Mouse (Mus musculus): ENCODE results near the gene Bmpr1b. TPM values are rescaled to one million over a fixed set of nuclear protein-coding genes. Genes with fewer than 3 reads are reported as not detected.

The Bmpr1b gene
- total RNA-seq, 2 experiments from 2014 or later: 10.8 to 11.6 TPM

GRCm38 (mm10) chr3:142120795-142121194 is 48.4 kb downstream of the Bmpr1b start:
- DNase-seq (ENCODE audit: extremely low spot score in 1 of 2, low spot score in 2 of 2): no peak

GRCm38 (mm10) chr3:142114762-142115316 is 54.4 kb downstream of the Bmpr1b start:
- intact Hi-C loops (cut with DNase I): no loop called here
- DNase-seq (ENCODE audit: extremely low spot score in 1 of 2, low spot score in 2 of 2): no peak

More at GRCm38 (mm10) chr3:142120795-142121194, 48.4 kb downstream of the Bmpr1b start:
- intact Hi-C loops (cut with DNase I): no loop called here

GRCm38 (mm10) chr3:142114190-142114589 is 55.0 kb downstream of the Bmpr1b start:
- intact Hi-C loops (cut with DNase I): no loop called here
- DNase-seq (ENCODE audit: extremely low spot score in 1 of 2, low spot score in 2 of 2): no peak

GRCm38 (mm10) chr3:142113208-142113607 is 56.0 kb downstream of the Bmpr1b start:
- no peak for DNase-seq (ENCODE audit: extremely low spot score in 1 of 2, low spot score in 2 of 2)
- intact Hi-C loops (cut with DNase I): no loop called here

GRCm38 (mm10) chr3:142106227-142106626 is 63.0 kb downstream of the Bmpr1b start:
- DNase-seq (ENCODE audit: extremely low spot score in 1 of 2, low spot score in 2 of 2): no peak
- intact Hi-C loops (cut with DNase I): no loop called here

- no peak for DNase-seq (ENCODE audit: extremely low spot score in 1 of 2, low spot score in 2 of 2)
- intact Hi-C loops (cut with DNase I): no loop called here
Measured at GRCm38 (mm10) chr3:142104027-142104805, 65.0 kb downstream of the Bmpr1b start.

- intact Hi-C loops (cut with DNase I): no loop called here
- DNase-seq (ENCODE audit: extremely low spot score in 1 of 2, low spot score in 2 of 2): no peak
Measured at GRCm38 (mm10) chr3:142103622-142104021, 65.6 kb downstream of the Bmpr1b start.

GRCm38 (mm10) chr3:142099151-142099550 is 70.1 kb downstream of the Bmpr1b start:
- DNase-seq (ENCODE audit: extremely low spot score in 1 of 2, low spot score in 2 of 2): no peak
- intact Hi-C loops (cut with DNase I): no loop called here

GRCm38 (mm10) chr3:142094049-142094448 is 75.2 kb downstream of the Bmpr1b start:
- DNase-seq (ENCODE audit: extremely low spot score in 1 of 2, low spot score in 2 of 2): no peak

GRCm38 (mm10) chr3:142089684-142090083 is 79.5 kb downstream of the Bmpr1b start:
- DNase-seq (ENCODE audit: extremely low spot score in 1 of 2, low spot score in 2 of 2): no peak
- intact Hi-C loops (cut with DNase I): no loop called here

More at GRCm38 (mm10) chr3:142094049-142094448, 75.2 kb downstream of the Bmpr1b start:
- intact Hi-C loops (cut with DNase I): no loop called here

GRCm38 (mm10) chr3:142085938-142086337 is 83.3 kb downstream of the Bmpr1b start:
- intact Hi-C loops (cut with DNase I): no loop called here
- DNase-seq (ENCODE audit: extremely low spot score in 1 of 2, low spot score in 2 of 2): no peak

GRCm38 (mm10) chr3:142084091-142084490 is 85.1 kb downstream of the Bmpr1b start:
- no peak for DNase-seq (ENCODE audit: extremely low spot score in 1 of 2, low spot score in 2 of 2)

GRCm38 (mm10) chr3:142077723-142078302 is 91.4 kb downstream of the Bmpr1b start:
- intact Hi-C loops (cut with DNase I): no loop called here
- DNase-seq (ENCODE audit: extremely low spot score in 1 of 2, low spot score in 2 of 2): no peak

More at GRCm38 (mm10) chr3:142084091-142084490, 85.1 kb downstream of the Bmpr1b start:
- intact Hi-C loops (cut with DNase I): no loop called here

- intact Hi-C loops (cut with DNase I): no loop called here
- no peak for DNase-seq (ENCODE audit: extremely low spot score in 1 of 2, low spot score in 2 of 2)
Measured at GRCm38 (mm10) chr3:142071601-142072000, 97.6 kb downstream of the Bmpr1b start.

GRCm38 (mm10) chr3:142066792-142067346 is 102.4 kb downstream of the Bmpr1b start:
- DNase-seq (ENCODE audit: extremely low spot score in 1 of 2, low spot score in 2 of 2): no peak
- intact Hi-C loops (cut with DNase I): no loop called here

- intact Hi-C loops (cut with DNase I): no loop called here
- no peak for DNase-seq (ENCODE audit: extremely low spot score in 1 of 2, low spot score in 2 of 2)
Measured at GRCm38 (mm10) chr3:142065111-142065510, 104.1 kb downstream of the Bmpr1b start.

GRCm38 (mm10) chr3:142063536-142064226 is 105.5 kb downstream of the Bmpr1b start:
- DNase-seq (ENCODE audit: extremely low spot score in 1 of 2, low spot score in 2 of 2): peak in 1 of 2 experiments; percentile 12
- intact Hi-C loops (cut with DNase I): no loop called here

- intact Hi-C loops (cut with DNase I): no loop called here
Measured at GRCm38 (mm10) chr3:142061267-142061666, 108.0 kb downstream of the Bmpr1b start.

GRCm38 (mm10) chr3:142059890-142060289 is 109.3 kb downstream of the Bmpr1b start:
- DNase-seq (ENCODE audit: extremely low spot score in 1 of 2, low spot score in 2 of 2): no peak
- intact Hi-C loops (cut with DNase I): no loop called here

More at GRCm38 (mm10) chr3:142061267-142061666, 108.0 kb downstream of the Bmpr1b start:
- DNase-seq (ENCODE audit: extremely low spot score in 1 of 2, low spot score in 2 of 2): no peak

Data from left cerebral cortex, postnatal 10 days (tissue).